Mouse (Mus musculus) MEL (cell line): ENCODE measurements around the gene Ell. TPM values are rescaled to one million over a fixed set of nuclear protein-coding genes. Genes with fewer than 3 reads are reported as not detected.

Experiments
- DNase-seq: peaks from one replicate; pipeline ENCODE4 v3.0.0; 2011; ENCODE audit warnings: low read depth, low spot score
- H3K27ac ChIP-seq: 2 replicates; pipeline ENCODE4 v1.5.1; 2012; ENCODE audit warnings: low read depth, mild to moderate bottlenecking, control low read depth, low read length, moderate library complexity; ENCODE audit not compliant: control insufficient read depth
- H3K27me3 ChIP-seq, 2 experiments: fragments of 150-350 bp in 1 of 2; sonication (generic) in 1 of 2; 2 replicates each; pipeline ENCODE4 v1.6.1; 2012; ENCODE audit warnings: low read length in 2 of 2, mild to moderate bottlenecking in 2 of 2, improper control_type of control experiment in 1 of 2, moderate library complexity in 1 of 2; ENCODE audit not compliant: insufficient read depth in 2 of 2, control insufficient read depth in 1 of 2
- H3K36me3 ChIP-seq, 2 experiments: 2 replicates each; pipeline ENCODE4 v1.6.1; 2012 to 2014; ENCODE audit warnings: low read length in 2 of 2, improper control_type of control experiment in 1 of 2, inconsistent platforms in 1 of 2, mild to moderate bottlenecking in 1 of 2; ENCODE audit not compliant: insufficient read depth in 2 of 2, control insufficient read depth in 1 of 2
- H3K4me1 ChIP-seq, 2 experiments: fragments of 150-350 bp in 1 of 2; sonication (generic) in 1 of 2; 2 replicates each; pipeline ENCODE4 v1.6.1; 2012; ENCODE audit warnings: low read length in 2 of 2, improper control_type of control experiment in 1 of 2, mild to moderate bottlenecking in 1 of 2; ENCODE audit not compliant: insufficient read depth in 2 of 2, control insufficient read depth in 1 of 2
- H3K4me3 ChIP-seq, 2 experiments: fragments of 150-350 bp in 1 of 2; sonication (generic) in 1 of 2; 2 replicates each; pipeline ENCODE4 v1.5.1; 2012; ENCODE audit warnings: low read depth in 2 of 2, low read length in 2 of 2, mild to moderate bottlenecking in 2 of 2, moderate library complexity in 2 of 2, control low read depth in 1 of 2, improper control_type of control experiment in 1 of 2; ENCODE audit not compliant: control insufficient read depth in 1 of 2, insufficient read depth in 1 of 2
- H3K79me2 ChIP-seq: 2 replicates; pipeline ENCODE4 v1.6.1; 2012; ENCODE audit warnings: mild to moderate bottlenecking, low read length, moderate library complexity; ENCODE audit not compliant: control insufficient read depth, poor library complexity, insufficient read depth
- H3K9ac ChIP-seq: 2 replicates; pipeline ENCODE4 v1.6.1; 2012; ENCODE audit warnings: low read depth, mild to moderate bottlenecking, control low read depth, low read length, moderate library complexity; ENCODE audit not compliant: control insufficient read depth, poor library complexity, severe bottlenecking
- H3K9me3 ChIP-seq: fragments of 150-350 bp; sonication (generic); replicated peaks from 2 replicates; pipeline ENCODE4 v1.6.1; 2012; ENCODE audit warnings: mild to moderate bottlenecking, low read length, improper control_type of control experiment, moderate library complexity; ENCODE audit not compliant: insufficient read depth
- BHLHE40 ChIP-seq: IDR thresholded peaks from 2 replicates; pipeline ENCODE4 v1.6.1; 2012; ENCODE audit warnings: low read depth, mild to moderate bottlenecking, inconsistent platforms, low read length, improper control_type of control experiment, borderline replicate concordance
- CHD1 ChIP-seq: IDR thresholded peaks from 2 replicates; pipeline ENCODE4 v1.6.1; 2012; ENCODE audit warnings: low read depth, mild to moderate bottlenecking, inconsistent platforms, low read length, improper control_type of control experiment
- CHD2 ChIP-seq: IDR thresholded peaks from 2 replicates; pipeline ENCODE4 v1.6.1; 2011; ENCODE audit warnings: low read length, improper control_type of control experiment
- E2F4 ChIP-seq: IDR thresholded peaks from 2 replicates; pipeline ENCODE4 v1.6.1; 2011; ENCODE audit warnings: low read depth, low read length, improper control_type of control experiment, borderline replicate concordance
- ELF1 ChIP-seq: IDR thresholded peaks from 2 replicates; pipeline ENCODE4 v1.6.1; 2014; ENCODE audit warnings: low read depth, mild to moderate bottlenecking, inconsistent platforms, low read length, improper control_type of control experiment, moderate library complexity
- EP300 ChIP-seq, 2 experiments: IDR thresholded peaks; 2 replicates each; pipeline ENCODE4 v1.6.1; 2011; ENCODE audit warnings: improper control_type of control experiment in 2 of 2, low read length in 2 of 2, low read depth in 1 of 2, mild to moderate bottlenecking in 1 of 2
- GABPA ChIP-seq: IDR thresholded peaks from 2 replicates; pipeline ENCODE4 v1.6.1; 2012; ENCODE audit warnings: low read depth, mild to moderate bottlenecking, inconsistent platforms, low read length, improper control_type of control experiment, moderate library complexity
- JUND ChIP-seq: IDR thresholded peaks from 2 replicates; pipeline ENCODE4 v1.6.1; 2011; ENCODE audit warnings: low read depth, mild to moderate bottlenecking, improper control_type of control experiment, low read length
- KAT2A ChIP-seq: conservative IDR thresholded peaks from 2 replicates; pipeline ENCODE4 v1.6.1; 2012; ENCODE audit warnings: low read depth, low read length, improper control_type of control experiment, inconsistent platforms
- MAFK ChIP-seq: IDR thresholded peaks from 2 replicates; pipeline ENCODE4 v1.6.1; 2011; ENCODE audit warnings: low read depth, mild to moderate bottlenecking, low read length, improper control_type of control experiment, borderline replicate concordance
- MAX ChIP-seq: IDR thresholded peaks from 2 replicates; pipeline ENCODE4 v1.6.1; 2011; ENCODE audit warnings: low read length, improper control_type of control experiment
- MEF2A ChIP-seq: IDR thresholded peaks from 2 replicates; pipeline ENCODE4 v1.6.1; 2014; ENCODE audit warnings: low read depth, mild to moderate bottlenecking, inconsistent platforms, low read length, improper control_type of control experiment; ENCODE audit not compliant: poor library complexity, insufficient replicate concordance, severe bottlenecking; ENCODE audit errors: extremely low read depth
- NELFE ChIP-seq: IDR thresholded peaks from 2 replicates; pipeline ENCODE4 v1.6.1; 2011; ENCODE audit warnings: low read depth, low read length, improper control_type of control experiment
- RAD21 ChIP-seq: IDR thresholded peaks from 2 replicates; pipeline ENCODE4 v1.6.1; 2011; ENCODE audit warnings: mild to moderate bottlenecking, low read depth, low read length, improper control_type of control experiment
- RCOR1 ChIP-seq: IDR thresholded peaks from 2 replicates; pipeline ENCODE4 v1.6.1; 2012; ENCODE audit warnings: low read depth, mild to moderate bottlenecking, inconsistent platforms, low read length, improper control_type of control experiment
- SIN3A ChIP-seq: IDR thresholded peaks from 2 replicates; pipeline ENCODE4 v1.6.1; 2012; ENCODE audit warnings: low read length, improper control_type of control experiment, inconsistent platforms
- SMC3 ChIP-seq: IDR thresholded peaks from 2 replicates; pipeline ENCODE4 v1.6.1; 2011; ENCODE audit warnings: low read depth, low read length, improper control_type of control experiment
- TCF12 ChIP-seq: IDR thresholded peaks from 2 replicates; pipeline ENCODE4 v1.6.1; 2014; ENCODE audit warnings: low read depth, mild to moderate bottlenecking, inconsistent platforms, low read length, improper control_type of control experiment, moderate library complexity
- USF1 ChIP-seq: IDR thresholded peaks from 2 replicates; pipeline ENCODE4 v1.6.1; 2014; ENCODE audit warnings: low read depth, mild to moderate bottlenecking, inconsistent platforms, low read length, improper control_type of control experiment, moderate library complexity
- USF2 ChIP-seq, 2 experiments: IDR thresholded peaks; 2 replicates each; pipeline ENCODE4 v1.6.1; 2011 to 2012; ENCODE audit warnings: improper control_type of control experiment in 2 of 2, low read length in 2 of 2, borderline replicate concordance in 1 of 2, inconsistent platforms in 1 of 2, low read depth in 1 of 2, mild to moderate bottlenecking in 1 of 2; ENCODE audit not compliant: insufficient read depth in 1 of 2
- ZC3H11A ChIP-seq: IDR thresholded peaks from 2 replicates; pipeline ENCODE4 v1.6.1; 2012; ENCODE audit warnings: low read depth, mild to moderate bottlenecking, inconsistent platforms, low read length, improper control_type of control experiment
- ZKSCAN1 ChIP-seq: IDR thresholded peaks from 2 replicates; pipeline ENCODE4 v1.6.1; 2012; ENCODE audit warnings: low read depth, mild to moderate bottlenecking, inconsistent platforms, low read length, improper control_type of control experiment, moderate library complexity
- ZMIZ1 ChIP-seq: IDR thresholded peaks from 2 replicates; pipeline ENCODE4 v1.6.1; 2012; ENCODE audit warnings: low read depth, mild to moderate bottlenecking, inconsistent platforms, low read length, improper control_type of control experiment, moderate library complexity
- ZNF384 ChIP-seq: IDR thresholded peaks from 2 replicates; pipeline ENCODE4 v1.6.1; 2012; ENCODE audit warnings: low read depth, mild to moderate bottlenecking, inconsistent platforms, low read length, improper control_type of control experiment
- polyA plus RNA-seq, 2 experiments: library from polyadenylated mRNA; stranded (reverse) in 1 of 2; unstranded in 1 of 2; fragments of >175 nt in 1 of 2; fragments of >200 nt in 1 of 2; gene quantifications; 2 replicates each; pipeline versions ENCODE4 v1.2.1 to v1.2.4; 2012; ENCODE audit warnings: low replicate concordance in 2 of 2, low read depth in 1 of 2; ENCODE audit not compliant: insufficient read length in 2 of 2, insufficient read depth in 1 of 2, missing spikeins in 1 of 2
- total RNA-seq: library from RNA; depleted of rRNA; stranded (reverse); fragments of 300-350 nt; gene quantifications from 2 replicates; pipeline ENCODE4 v1.2.3, GENCODE M21; 2012

The Ell gene
- total and polyA plus RNA-seq, 3 experiments = 12.4 to 25.9 TPM; not detected in 1

DNA sequence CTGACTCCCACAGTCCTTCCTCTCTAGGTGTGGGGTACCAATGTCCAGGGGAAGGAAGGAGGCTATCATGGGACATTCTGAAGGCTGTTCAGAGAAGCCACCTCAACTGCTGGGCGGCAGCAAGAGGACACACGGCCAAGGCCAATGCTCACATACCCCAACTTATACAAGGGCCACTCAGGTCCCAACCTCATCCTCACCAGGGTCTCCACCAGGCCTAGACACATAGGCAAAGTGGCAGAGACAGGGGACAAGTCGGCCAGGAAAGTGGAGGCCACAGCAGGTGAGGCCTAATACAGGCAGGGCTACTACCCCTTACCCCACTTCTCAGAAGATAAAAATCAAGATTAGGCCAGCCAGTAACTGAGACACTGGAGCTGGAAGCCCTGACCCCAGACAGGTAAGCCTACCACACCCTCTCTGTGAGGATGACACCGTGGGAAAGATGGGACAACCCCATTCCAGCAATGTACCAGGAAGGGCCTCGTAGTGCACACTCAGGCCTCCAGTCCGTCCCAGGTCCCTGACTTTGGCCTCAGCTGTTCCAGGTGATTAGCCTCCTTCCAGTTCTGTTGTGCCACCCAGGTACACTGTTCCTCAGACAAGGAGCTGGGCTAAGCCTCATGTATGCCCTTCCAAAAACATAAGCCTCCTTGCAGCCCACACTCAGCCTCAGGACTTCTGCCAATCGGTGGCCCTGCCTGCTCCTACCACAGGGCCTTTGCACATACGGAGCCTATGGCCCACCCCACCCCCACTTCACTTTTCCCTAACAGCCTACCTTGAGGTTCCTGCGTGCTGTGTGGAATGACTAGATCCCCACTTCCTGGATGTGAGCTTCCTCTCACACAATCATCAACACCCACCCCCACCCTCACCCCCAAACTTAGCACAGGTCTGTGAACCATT lies 66.9 kb downstream of the Ell start:
- H3K27ac ChIP-seq = no peak overlapping the region

GRCm38 (mm10) chr8:70606780-70607602 lies 67.7 kb downstream of the Ell start:
- Histone ChIP-seq H3K9ac (peak overlapping the region; percentile 96; the same call in 1 of the 2 replicates), H3K36me3 (no peaks in the 10 kb centered on the region; a peak in 2 of 4 replicates), H3K27me3 (no peaks in the 10 kb centered on the region), H3K4me1 (peaks cover 0 to 8% of the 10 kb centered on the region in 2 experiments; a peak in 3 of 4 replicates), H3K79me2 (peaks cover 29% of the 10 kb centered on the region), H3K9me3 (no peaks in the 10 kb centered on the region), H3K4me3 (peak overlapping the region; percentile 88 to 92), H3K27ac (peak overlapping the region; percentile 71; the same call in 1 of the 2 replicates)
- peak; percentile 42 for DNase-seq
- no peak for TF ChIP-seq CHD2
- no peak for TF ChIP-seq SIN3A
- TF ChIP-seq ZNF384 = no peak
- no peak for TF ChIP-seq USF1
- TF ChIP-seq ZMIZ1 = no peak
- no peak for TF ChIP-seq TCF12
- no peak for TF ChIP-seq USF2 (IDR thresholded peaks at IDR 0.05; ENCODE audit: borderline replicate concordance in 1 of 2, insufficient read depth in 1 of 2, low read depth in 1 of 2, low read length in 2 of 2)
- no peak for TF ChIP-seq MAX
- no peak for TF ChIP-seq MEF2A
- TF ChIP-seq ELF1 = no peak
- no peak for TF ChIP-seq ZC3H11A
- TF ChIP-seq ZKSCAN1 = no peak
- no peak for TF ChIP-seq E2F4
- no peak for TF ChIP-seq JUND
- TF ChIP-seq RAD21 = no peak

More for the DNA sequence above, 66.9 kb downstream of the Ell start:
- Histone ChIP-seq H3K9ac (no peak overlapping the region), H3K4me3 (no peak overlapping the region)
- TF ChIP-seq BHLHE40 = no peak
- TF ChIP-seq EP300 (IDR thresholded peaks at IDR 0.05; ENCODE audit: low read depth in 1 of 2, low read length in 2 of 2) = no peak
- no peak for TF ChIP-seq USF2 (IDR thresholded peaks at IDR 0.05; ENCODE audit: borderline replicate concordance in 1 of 2, insufficient read depth in 1 of 2, low read depth in 1 of 2, low read length in 2 of 2)
- no peak for TF ChIP-seq ZC3H11A
- TF ChIP-seq NELFE = no peak
- no peak for TF ChIP-seq MAFK
- TF ChIP-seq CHD1 = no peak
- no peak for TF ChIP-seq SMC3
- TF ChIP-seq RCOR1 = no peak
- no peak for TF ChIP-seq GABPA
- no peak for TF ChIP-seq MAX
- TF ChIP-seq KAT2A = no peak
- TF ChIP-seq, all 39 proteins: peak for 0
- H3K36me3 ChIP-seq = no peaks in the 10 kb centered on the region; a peak in 2 of 4 replicates
- peaks cover 26% of the 10 kb centered on the region for H3K79me2 ChIP-seq
- peaks cover 0 to 8% of the 10 kb centered on the region in 2 experiments; a peak in 3 of 4 replicates for H3K4me1 ChIP-seq
- no peaks in the 10 kb centered on the region for H3K27me3 ChIP-seq
- no peaks in the 10 kb centered on the region for H3K9me3 ChIP-seq
- no peak for DNase-seq
